Mouse (Mus musculus) spleen, adult 2 months (tissue): ENCODE results near the gene Slc25a35. TPM values are rescaled to one million over a fixed set of nuclear protein-coding genes. Genes with fewer than 3 reads are reported as not detected.
"Not testable (repeated sequence)": the region's sequence is repeated elsewhere in the genome, so short reads cannot be mapped to it uniquely, and the experiment has no call there.

Experiments
- DNase-seq, 2 experiments: peaks; one replicate each; pipeline versions ENCODE4 v3.0.0 to v3.0.0-alpha.2; 2012 to 2021; ENCODE audit warnings: low spot score in 2 of 2, low read depth in 1 of 2
- H3K27ac ChIP-seq: fragments of 200-500 bp; 2 replicates; pipeline ENCODE4 v1.5.1; 2012; ENCODE audit warnings: low read length, inconsistent platforms; ENCODE audit not compliant: insufficient read depth
- H3K27me3 ChIP-seq: fragments of 200-500 bp; 2 replicates; pipeline ENCODE4 v1.6.1; 2012; ENCODE audit warnings: mild to moderate bottlenecking, moderate library complexity, low read length, inconsistent platforms; ENCODE audit not compliant: control insufficient read depth, insufficient read depth
- H3K36me3 ChIP-seq: fragments of 200-500 bp; 2 replicates; pipeline ENCODE4 v1.6.1; 2012; ENCODE audit warnings: mild to moderate bottlenecking, low read length, inconsistent platforms; ENCODE audit not compliant: control insufficient read depth, insufficient read depth
- H3K4me1 ChIP-seq: fragments of 200-500 bp; 2 replicates; pipeline ENCODE4 v1.6.1; 2011; ENCODE audit warnings: inconsistent platforms; ENCODE audit not compliant: control insufficient read depth, insufficient read depth, insufficient read length
- H3K4me3 ChIP-seq: fragments of 200-500 bp; 2 replicates; pipeline ENCODE4 v1.5.1; 2011; ENCODE audit warnings: mild to moderate bottlenecking, inconsistent platforms; ENCODE audit not compliant: insufficient read depth, insufficient read length; ENCODE audit errors: extremely low read depth
- CTCF ChIP-seq: fragments of 200-500 bp; IDR thresholded peaks from 2 replicates; pipeline ENCODE4 v1.5.1; 2011; ENCODE audit warnings: mild to moderate bottlenecking, inconsistent platforms; ENCODE audit not compliant: insufficient read depth, insufficient read length, insufficient replicate concordance; ENCODE audit errors: extremely low read depth
- POLR2A ChIP-seq: fragments of 200-500 bp; IDR thresholded peaks from 2 replicates; pipeline ENCODE4 v1.6.1; 2011; ENCODE audit warnings: low read depth, low read length, inconsistent platforms
- WGBS: fragments of 180-500 bp; shearing (Covaris S2); methylation state at CpG from one replicate; pipeline ENCODE4 v1.1.7; 2018; 5-methylcytosine and 5-hydroxymethylcytosine counted together
- polyA plus RNA-seq: library from polyadenylated mRNA; depleted of rRNA; stranded (reverse); fragments of >200 nt; gene quantifications from 2 replicates; pipeline ENCODE4 v1.2.3, GENCODE M21; 2012; rRNA removed

Gene Slc25a35
- polyA plus RNA-seq: 13.1 and 13.8 TPM in 2 replicates

DNA sequence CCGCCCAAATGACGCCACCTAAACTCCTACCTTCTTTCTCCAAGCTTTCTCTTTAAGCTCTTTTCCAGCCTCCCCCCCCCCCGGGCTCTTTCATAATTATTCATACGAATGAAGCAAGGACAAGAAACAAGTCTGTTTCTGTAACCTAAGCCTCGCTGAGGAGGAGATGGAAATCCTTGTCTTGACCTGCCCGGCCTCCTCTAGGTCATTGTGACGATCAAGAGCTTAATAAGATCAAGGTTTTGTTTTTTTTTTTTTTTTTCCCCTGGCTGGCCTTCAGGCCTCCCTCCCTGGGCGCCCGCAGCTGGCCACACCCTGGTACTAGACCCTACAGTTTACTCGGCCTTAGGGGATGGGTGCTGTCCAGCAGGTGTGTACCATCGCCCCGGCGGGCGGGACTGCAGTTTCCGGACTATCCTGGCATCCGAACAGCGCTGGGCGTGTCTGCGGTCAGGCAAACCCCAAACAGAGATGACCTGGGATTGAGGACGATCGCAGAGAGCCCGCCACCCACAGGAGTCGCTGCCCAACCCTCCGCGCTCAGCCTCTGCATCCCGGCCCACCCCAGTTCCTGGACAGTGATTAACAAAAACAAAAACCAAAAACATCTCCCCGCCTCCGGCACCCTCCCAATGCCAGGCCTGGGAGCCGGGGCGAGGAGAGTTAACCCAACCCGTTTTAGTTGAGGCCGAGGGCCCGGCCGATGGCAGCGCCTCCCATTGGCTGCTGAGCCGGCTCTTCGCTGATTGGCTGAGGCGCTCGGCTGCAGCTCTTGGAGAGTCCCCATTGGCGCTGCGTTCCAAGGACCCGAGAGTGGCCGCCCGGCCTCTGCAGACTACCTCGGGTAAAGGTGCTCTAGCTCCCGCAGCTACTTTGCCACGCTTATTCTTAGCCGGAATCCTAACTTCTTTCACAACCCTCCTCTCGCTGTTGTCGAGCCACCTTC is at the start of gene Slc25a35:
Gene Slc25a35 (plus strand): TSS at position 795 of the 946 bp plus-strand sequence.
- H3K27ac ChIP-seq: peak within 1 kb of the TSS; percentile 65
- H3K4me1 ChIP-seq: no peaks in the 10 kb centered on the region; the same call in 1 of the 2 replicates
- no peaks in the 10 kb centered on the region for H3K27me3 ChIP-seq
- no peak for TF ChIP-seq CTCF
- TF ChIP-seq POLR2A: no peak
- no peaks in the 10 kb centered on the region for H3K36me3 ChIP-seq
- DNase-seq: peak; percentile 59 to 89
- peak within 1 kb of the TSS; percentile 69 for H3K4me3 ChIP-seq
- WGBS: 1% methylated on average over 50 of the region's 50 CpGs

DNA sequence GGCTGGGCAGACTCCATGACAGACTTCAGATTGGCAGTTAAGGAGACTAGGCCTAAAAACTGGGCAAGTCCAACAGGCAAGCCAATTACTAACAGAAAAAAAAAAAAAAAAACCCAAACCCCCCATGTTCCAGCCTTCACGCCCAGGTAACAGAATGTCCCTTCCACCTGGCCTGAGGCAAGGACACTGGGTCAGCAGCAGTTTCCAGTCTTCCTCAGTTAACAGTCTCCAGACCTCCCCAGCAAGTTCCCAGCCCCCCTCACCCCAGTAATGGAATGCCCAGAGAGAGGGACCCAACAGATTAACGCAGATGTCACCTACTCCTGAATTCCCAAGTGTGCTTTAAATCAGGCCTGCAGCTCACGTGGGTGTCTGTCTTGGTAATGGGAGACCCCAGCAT is 44.7 kb upstream of the Slc25a35 start:
- Histone ChIP-seq H3K36me3 (no peaks in the 10 kb centered on the region), H3K27ac (no peak overlapping the region), H3K4me3 (no peak overlapping the region), H3K27me3 (no peaks in the 10 kb centered on the region), H3K4me1 (no peaks in the 10 kb centered on the region)
- DNase-seq: no peak
- 76% methylated on average over 3 of the region's 3 CpGs for WGBS
- no peak for TF ChIP-seq POLR2A
- no peak for TF ChIP-seq CTCF

DNA sequence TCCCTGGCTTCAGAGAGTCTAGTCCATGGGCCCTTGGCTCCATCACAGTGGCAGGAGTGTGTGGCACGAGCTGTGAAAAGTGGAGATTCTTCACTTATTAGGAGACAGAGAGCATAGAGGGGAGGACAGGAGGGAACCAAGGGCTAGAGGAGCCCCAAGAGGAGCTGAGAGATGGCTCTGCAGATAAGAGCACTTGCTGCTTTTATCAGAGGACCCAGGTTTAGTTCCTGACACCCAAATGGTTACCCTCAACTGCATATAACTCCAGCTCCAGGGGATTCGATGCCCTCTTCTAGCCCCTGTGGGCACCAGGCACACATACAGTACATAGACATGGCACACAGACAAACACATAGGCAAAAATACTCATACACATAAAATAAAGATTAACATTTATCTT is 43.2 kb upstream of the Slc25a35 start:
- H3K27ac ChIP-seq: no peak overlapping the region
- WGBS: 78% methylated on average over 2 of the region's 2 CpGs

DNA sequence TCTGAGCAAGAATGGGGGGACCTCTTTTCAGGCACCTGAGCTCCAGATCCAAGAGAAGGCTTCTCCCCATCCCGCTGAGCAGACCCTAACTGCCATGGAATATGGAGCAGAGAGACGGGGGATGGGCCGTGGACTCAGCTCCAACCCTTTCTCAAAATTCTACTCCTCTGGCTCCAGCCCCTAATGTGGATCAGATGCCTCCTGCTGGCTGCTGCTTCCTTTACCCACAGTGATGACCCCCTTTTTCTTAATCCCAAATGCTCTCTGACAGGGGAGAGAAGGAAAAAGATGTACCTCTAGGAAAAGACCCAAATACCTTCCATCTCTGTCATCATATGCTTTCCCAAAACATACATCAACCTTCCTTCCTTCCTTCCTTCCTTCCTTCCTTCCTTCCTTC is 41.0 kb upstream of the Slc25a35 start, which contains the start of gene Odf4:
Gene Odf4 (minus strand): TSS at position 101 of the 400 bp plus-strand sequence.
- no peak within 1 kb of the TSS for H3K27ac ChIP-seq
- DNase-seq: no peak
- H3K4me1 ChIP-seq: no peaks in the 10 kb centered on the region
- H3K36me3 ChIP-seq: no peaks in the 10 kb centered on the region
- no peaks in the 10 kb centered on the region for H3K27me3 ChIP-seq
- TF ChIP-seq CTCF: no peak
- no peak for TF ChIP-seq POLR2A
- no peak within 1 kb of the TSS for H3K4me3 ChIP-seq
- WGBS: 97% methylated on average over 3 of the region's 3 CpGs

More for the DNA sequence above, 43.2 kb upstream of the Slc25a35 start:
- H3K4me1 ChIP-seq: no peaks in the 10 kb centered on the region
- H3K27me3 ChIP-seq: no peaks in the 10 kb centered on the region
- TF ChIP-seq POLR2A (no peak), CTCF (no peak)
- no peak for DNase-seq
- H3K4me3 ChIP-seq: no peak overlapping the region
- H3K36me3 ChIP-seq: no peaks in the 10 kb centered on the region

DNA sequence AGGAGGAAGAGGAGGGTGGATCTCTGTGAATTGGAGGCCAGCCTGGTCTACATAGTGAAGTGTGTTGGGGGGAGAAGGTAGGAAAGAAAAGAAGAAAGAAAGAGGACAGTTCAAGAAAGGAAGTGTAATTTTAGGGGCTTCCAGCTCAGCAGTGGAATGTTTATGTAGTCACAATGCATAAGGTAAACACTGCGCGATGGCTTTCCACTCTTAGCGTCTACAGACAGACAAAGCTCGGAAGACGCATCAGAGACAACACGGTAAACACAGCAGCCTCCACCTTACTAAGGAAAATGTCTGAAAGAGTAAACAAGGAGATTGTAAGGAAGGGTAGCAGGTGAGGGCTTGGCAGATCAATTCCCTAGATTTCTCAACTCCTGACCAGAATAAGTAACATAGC is 38.0 kb upstream of the Slc25a35 start:
- no peaks in the 10 kb centered on the region for H3K27me3 ChIP-seq
- no peak overlapping the region for H3K4me3 ChIP-seq
- no peaks in the 10 kb centered on the region; the same call in 1 of the 2 replicates for H3K4me1 ChIP-seq
- no peak for TF ChIP-seq CTCF
- no peak for TF ChIP-seq POLR2A
- no peak overlapping the region for H3K27ac ChIP-seq
- 83% methylated on average over 6 of the region's 6 CpGs for WGBS
- DNase-seq: no peak
- H3K36me3 ChIP-seq: no peaks in the 10 kb centered on the region

DNA sequence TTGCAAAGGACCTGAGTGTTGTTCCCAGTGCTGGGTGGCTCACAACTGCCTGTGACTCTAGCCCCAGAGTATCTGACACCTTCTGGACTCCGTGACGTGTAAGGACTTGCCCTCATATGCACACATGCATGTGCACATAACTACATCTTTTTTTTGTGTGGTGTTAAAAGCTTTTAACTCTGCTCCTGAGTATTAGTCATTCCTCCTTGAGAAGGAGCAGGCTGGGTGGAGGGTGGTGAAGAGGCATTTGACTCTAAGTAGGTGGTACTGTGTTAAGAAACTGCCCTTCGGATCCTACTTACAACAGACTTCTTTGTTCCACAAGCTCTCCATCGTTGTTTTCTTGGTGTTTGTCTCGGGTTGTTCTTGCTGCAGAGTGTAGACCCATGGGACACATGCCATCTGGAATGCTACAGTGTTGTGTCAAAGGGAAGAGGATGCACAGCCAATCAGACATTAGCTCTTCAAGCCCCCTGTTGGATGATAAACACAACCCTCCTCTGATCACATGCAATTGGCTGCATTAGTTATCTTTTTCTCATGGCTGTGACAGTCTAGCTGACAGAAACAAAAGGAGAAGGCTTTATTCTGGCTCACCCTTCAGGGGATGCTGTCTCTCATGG is 33.9 kb upstream of the Slc25a35 start:
- 78% methylated on average over 5 of the region's 5 CpGs for WGBS
- Histone ChIP-seq H3K4me1 (no peaks in the 10 kb centered on the region; the same call in 1 of the 2 replicates), H3K27me3 (no peaks in the 10 kb centered on the region), H3K36me3 (no peaks in the 10 kb centered on the region), H3K27ac (no peak overlapping the region), H3K4me3 (no peak overlapping the region)
- no peak for TF ChIP-seq POLR2A
- TF ChIP-seq CTCF: no peak
- DNase-seq: no peak

DNA sequence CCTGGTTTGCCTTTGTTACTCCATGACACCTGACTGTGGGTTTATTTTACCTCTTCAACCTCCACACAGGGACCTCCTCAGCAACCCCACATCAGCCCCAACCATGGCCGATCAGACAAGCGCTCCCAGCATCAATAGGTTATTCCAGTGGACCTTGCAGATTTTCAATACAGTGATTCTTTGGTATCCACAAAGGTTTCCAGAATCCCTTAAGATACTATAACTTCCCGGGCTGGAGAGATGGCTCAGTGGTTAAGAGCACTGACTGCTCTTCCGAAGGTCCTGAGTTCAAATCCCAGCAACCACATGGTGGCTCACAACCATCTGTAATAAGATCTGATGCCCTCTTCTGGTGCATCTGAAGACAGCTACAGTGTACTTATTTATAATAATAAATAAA is 31.0 kb upstream of the Slc25a35 start:
- not testable (repeated sequence) for H3K27me3 ChIP-seq, H3K27ac ChIP-seq, H3K4me1 ChIP-seq, DNase-seq, H3K4me3 ChIP-seq, H3K36me3 ChIP-seq
- 89% methylated on average over 4 of the region's 4 CpGs for WGBS
